Mouse (Mus musculus): ENCODE measurements around the gene Uts2b.

- TF ChIP-seq CTCF (IDR thresholded peaks at IDR 0.05; ENCODE audit: control insufficient read depth, insufficient read depth, insufficient replicate concordance, low read depth, low read length), result no peak
- TF ChIP-seq POLR2A (IDR thresholded peaks at IDR 0.05; ENCODE audit: control insufficient read depth, low read depth, low read length), result no peak
These were observed 15.6 kb downstream of the Uts2b start for GRCm38 (mm10) chr16:27354464-27354863.
